Mouse (Mus musculus) urinary bladder, postnatal 10 days (tissue): ENCODE data around the gene Nme3.
A peak's percentile ranks its signal among the peaks of the same experiment; 100 is the strongest.
"Not testable (repeated sequence)": the region's sequence is repeated elsewhere in the genome, so short reads cannot be mapped to it uniquely, and the experiment has no call there.

Experiments
- DNase-seq: peaks from one replicate; pipeline ENCODE4 v3.0.0; 2022; ENCODE audit warnings: low spot score

Gene Nme3

DNA sequence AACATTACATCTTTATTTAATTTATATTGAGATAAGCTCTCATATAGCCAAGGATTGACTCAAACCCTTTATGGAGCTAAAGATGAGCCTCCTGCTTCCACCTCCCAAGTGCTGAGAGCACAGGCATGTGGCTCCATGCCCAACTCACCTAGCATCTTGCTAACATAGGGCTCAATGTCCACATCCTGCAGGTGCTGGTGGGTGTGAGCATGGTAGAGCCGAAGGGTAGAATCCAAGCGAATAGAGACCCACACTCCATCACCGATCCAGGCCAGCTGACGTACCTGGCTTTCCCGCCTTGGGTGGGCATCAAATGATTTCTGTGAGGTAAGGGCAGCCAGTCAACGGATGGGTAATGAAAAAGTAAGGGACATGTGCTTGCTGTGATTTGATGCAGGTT is 3.7 kb downstream of the Nme3 start:
- DNase-seq, result no peak

DNA sequence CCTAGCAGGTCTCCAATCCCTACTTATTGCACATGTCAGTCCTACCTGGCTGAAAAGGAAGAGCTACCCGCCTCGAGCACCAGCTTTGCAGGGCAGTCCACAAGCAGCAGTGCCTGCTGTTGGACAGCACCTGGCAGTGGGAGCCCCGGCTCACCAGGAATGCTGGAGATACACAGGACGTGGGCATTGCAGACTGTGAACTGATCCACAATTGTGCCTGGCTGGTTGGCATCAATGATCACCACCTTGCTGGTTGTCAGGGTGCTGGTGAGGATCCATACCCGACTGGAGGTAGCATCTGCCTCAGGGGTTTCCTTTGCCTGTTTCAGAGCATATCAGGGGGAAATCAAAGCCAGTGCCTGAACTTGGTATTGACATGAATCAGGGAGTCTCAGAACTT is 5.8 kb downstream of the Nme3 start:
- no peak for DNase-seq

DNA sequence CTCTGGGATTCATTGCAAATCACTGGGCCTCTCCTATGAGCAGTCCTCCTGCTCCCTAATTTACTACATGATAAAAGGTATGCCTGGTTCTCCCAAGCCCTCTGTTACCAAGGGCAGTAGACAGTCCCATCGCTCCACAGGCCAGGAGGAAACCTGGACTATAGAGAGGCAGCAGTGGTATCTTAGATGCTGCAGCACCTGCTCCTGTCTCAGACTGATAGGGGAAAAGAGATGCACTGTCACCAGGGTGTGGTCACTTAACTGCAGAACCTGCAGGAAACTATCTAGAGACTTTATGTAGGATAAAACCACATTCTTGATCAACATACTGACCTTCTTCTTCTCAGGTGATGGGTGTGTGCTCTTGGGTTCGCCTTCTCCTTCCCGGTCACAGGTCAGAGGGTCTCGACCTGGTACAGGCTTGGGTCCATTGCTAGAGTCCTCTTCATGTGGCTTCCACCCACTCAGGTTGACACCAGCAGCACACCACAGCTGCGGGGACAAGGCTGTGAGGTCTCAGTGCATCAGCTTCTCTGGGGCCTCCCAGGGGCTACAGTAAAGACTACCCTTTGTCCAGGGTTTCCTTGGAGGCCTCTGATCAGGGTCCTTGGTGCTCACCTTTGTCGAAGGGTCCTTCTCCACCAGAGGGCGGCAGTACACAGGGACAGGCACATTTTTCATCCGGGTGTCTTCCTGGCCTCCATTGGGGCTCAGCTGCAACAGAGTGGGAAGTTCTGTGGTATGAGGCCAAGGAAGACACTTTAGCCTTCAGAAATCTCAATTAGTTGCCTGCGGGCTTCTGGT is 6.6 kb downstream of the Nme3 start:
- no peak for DNase-seq

DNA sequence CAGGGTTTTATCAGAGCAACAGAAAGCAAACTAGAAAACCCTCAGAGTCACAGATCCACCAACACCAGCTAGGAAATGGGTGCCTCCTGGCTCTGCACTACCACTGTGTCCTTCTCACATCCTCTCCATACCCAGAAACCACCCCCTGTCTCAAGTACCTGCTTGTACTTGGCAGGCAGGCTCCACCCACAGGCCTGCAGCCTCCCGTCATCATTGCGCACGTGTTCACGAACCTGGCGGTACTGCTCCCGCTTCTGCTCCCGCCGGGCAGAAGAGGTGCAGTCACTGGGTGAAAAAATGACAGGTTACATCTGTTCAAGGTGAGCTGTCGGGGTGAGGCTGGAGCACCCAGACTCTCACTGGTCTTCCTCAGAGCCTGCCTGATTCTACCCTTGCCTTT is 7.5 kb downstream of the Nme3 start:
- DNase-seq, result no peak

DNA sequence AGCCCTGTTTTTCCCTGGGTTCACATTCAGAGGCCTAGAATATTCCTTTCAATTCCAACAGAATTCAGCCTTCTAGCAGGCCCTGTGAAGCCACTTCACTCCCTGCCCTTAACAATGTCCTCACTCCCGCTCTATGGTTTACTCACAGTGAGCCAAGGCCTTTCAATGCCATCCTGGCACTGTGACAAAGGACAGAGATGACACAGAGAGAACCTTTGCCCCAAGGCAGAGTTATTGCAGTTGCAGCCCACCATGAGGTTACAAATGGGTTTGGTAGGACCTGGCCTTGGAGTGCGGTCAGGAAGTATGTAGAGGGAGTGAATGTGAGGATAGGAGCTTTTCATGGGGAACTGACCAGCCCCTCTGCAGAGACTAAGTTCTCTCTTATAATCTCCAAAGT is 11.3 kb downstream of the Nme3 start:
- DNase-seq, result no peak

DNA sequence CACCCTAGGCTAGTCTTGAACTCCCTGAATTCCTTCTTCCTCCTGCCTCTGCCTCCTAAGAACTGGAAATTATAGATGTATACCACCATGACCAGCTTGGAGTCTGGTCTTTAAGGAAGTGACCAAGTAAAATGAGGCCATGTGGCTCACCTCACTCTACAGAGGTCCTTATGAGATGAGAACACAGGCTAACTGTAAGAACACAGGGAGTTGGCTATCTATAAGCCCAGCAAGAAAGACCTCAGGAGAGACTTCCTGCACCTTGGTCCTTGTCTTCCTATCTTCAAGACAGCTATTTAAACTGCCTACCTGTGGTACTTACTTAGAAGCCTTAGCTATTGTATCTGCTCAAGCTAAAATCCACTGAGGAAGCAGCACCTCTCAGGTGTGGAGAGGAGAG is 17.7 kb downstream of the Nme3 start:
- no peak for DNase-seq

DNA sequence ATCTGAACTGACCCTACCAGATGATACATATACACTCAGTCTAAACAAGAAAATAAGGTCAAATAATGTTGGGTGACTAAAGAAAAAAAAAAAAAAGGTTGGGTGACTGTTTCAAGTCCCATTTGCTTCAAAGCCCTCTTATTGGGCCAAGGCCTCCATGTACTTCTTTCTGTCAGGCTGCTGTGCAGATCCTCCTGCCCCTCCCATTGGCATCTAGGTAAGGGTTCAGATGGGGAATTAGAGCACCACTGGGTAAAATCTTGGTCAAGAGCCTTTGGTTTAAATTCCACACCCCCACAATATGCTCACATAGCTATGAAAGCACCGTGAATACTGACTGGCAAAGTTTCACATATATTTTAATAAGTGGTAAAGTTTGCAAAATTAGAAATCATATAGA is 26.9 kb downstream of the Nme3 start:
- DNase-seq, result no peak

DNA sequence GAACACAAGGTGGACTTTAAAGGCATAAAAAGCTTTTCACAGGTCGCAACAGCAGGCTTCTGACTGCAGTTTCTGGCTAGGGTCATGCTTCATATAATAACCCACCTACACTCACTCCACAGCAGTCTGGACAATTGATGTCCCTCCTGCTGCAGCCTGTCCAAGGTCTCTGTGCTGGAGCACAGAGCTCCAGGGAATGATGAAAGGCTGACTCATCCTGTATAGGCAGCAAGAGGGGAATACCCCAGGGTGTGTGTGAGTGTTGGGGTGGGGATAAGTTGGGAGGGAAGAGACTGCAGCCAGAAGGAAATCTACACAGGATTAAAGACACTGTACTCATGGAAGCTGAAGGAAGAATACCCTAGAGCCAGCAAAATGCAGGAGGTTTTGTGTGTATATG is 33.2 kb downstream of the Nme3 start:
- DNase-seq, result no peak

DNA sequence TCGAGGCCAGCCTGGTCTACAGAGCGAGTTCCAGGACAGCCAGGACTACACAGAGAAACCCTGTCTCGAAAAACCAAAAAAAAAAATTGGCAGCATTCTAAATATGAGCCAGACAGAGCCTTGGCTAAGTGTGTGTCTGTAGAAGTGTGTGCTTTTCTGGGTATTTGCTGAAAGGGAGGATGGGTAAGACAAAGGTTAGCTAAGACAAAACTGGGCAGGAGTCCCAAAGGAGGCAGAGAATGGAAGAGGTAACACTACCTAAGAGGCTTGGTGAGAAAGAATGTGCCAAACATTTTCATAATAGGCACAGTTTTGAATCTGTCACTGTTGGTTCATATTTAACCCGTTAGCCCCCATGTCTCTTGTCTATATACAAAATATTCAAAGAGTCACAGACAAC is 36.1 kb downstream of the Nme3 start:
- DNase-seq, result no peak

DNA sequence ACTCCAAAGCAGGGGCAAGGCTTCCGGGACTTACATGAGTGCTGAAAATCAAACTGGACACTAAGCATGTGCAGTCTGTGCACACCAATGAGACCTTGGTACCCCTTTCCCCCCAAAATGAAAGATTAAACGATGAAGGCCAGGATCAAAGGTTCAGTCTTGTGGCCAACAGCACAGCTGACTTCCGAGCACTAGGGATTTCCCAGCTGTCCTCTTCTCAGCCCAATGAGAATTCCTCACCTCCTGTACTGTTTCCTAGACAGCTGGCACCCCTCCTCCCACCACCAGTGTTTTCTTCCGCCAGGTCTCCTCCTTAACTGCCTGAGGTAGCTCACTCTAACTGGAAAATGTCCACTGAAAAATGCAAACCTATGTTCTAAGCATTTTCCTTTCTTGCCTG is 36.9 kb downstream of the Nme3 start:
- DNase-seq, result no peak

DNA sequence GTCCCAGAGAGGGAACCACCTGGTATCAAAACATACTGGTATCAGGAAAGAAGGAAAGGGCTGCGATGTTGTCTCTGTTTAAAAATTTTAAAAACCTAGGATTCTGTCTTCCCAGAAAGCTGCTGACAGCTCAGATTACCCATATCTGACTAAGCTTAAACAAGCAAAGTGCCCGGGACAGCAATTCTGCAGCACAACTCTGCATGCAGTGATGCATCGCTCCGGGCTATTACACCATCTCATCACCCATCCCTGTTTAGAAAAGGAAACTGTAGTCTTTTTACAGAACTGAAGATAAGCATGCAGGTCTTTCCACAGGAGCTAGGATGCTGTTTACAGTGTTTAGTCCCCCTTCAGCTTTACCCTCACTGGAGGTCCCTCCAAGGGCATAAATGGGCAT is 38.6 kb downstream of the Nme3 start:
- DNase-seq, result no peak

DNA sequence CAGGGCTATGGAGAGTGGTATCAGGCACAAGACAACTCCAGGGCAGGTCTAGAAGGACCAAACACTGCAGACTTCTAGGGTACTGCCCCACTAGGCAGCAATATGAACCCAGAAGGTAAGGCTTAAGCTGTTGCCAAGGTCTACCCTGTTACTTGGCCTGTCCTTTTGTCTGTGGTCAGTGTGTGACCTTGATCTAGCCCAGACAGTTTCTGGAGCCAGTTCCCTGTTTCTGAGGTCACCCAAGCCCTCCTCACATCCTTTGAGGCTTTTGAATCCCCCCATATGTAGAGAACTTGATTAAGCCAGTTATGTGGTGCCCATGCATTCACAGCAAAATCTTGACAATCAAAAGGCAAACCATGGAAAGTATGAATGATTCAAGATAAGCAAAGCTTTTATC is 39.4 kb downstream of the Nme3 start:
- no peak for DNase-seq

DNA sequence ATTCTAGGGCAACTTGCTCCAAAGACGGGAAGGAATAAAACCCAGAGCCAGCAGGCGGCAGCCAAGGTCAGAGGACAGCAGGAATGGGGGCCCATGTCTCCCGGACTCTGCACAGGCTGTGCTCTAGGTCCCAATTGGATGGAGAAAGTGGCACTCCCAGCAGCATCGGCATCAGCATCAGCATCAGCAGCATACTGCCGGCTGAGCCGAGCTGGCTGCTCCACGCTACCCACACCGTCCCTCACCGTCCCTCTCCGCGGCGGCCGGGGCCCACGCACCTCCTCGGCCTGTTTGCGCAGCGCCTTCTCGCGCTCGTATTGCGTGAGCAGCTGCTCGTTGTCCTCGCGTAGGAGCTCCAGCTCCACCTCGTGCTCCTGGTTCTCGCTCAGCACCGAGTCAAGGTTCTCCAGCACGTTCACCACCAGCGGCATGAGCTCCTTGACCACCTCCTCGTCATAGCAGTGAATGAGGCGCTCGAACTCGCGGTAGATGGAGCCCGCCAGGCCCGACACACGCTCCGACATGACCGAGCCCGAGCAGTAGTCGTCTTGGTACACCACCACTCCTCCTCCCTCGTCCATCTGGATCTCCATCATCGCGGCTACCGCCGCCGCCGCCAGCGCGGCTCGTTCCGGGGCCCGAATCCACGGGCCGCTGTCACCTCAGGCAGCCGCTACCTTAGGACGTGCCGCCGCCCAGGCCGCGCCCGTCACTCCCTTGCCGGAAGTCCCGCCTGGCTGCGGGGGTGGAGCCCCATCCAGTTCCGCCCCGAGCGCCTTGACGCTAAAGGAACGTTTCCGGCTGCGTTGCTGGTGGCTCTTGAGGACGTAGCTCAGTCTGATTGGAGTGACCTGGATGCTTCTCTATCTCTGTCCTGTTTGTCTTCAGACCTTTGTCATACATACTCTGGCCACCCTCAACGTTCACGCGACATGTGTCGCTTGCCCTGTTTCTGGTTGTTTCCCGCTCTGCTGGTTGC is 40.2 kb downstream of the Nme3 start, which contains the start of gene Mapk8ip3:
Gene Mapk8ip3 (minus strand): TSS at position 719 of the 979 bp plus-strand sequence.
- DNase-seq, result peak; percentile 82

DNA sequence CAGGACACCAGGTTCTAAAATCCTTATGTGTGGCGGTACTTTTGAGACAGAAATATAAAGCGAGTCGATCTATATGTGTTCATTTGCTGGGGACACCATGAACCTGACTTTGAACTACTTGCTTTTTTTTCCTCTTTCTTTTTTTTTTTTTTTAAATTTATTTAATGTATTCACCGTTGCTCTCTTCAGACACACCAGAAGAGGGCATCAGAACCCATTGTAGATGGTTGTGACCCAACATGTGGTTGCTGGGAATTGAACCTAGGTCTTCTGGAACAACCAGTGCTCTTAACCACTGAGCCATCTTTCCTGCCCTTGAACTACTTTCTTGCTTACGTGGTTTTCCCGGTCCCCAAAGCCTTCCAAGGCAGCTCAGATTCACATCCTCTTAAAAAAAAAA is 41.0 kb downstream of the Nme3 start:
- no peak for DNase-seq

DNA sequence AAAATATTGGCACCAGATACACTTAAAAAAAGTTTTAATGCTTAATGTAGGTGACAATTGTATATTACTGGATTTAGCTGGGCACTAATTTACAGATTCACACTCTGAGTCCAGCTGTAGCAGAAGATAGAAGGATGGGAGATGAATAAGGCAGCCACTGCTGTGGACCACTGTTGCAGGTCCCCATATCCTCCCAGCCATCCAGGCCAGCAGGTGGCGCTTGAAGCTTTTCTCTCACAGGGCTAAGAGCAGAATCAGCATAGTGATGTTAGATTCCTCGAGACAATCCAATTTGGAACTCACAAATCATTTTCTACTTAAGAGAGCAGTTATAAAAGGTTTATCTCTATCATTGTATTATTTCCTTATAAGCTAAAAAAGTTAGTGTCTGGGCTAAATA is 46.2 kb downstream of the Nme3 start:
- not testable (repeated sequence) for DNase-seq

DNA sequence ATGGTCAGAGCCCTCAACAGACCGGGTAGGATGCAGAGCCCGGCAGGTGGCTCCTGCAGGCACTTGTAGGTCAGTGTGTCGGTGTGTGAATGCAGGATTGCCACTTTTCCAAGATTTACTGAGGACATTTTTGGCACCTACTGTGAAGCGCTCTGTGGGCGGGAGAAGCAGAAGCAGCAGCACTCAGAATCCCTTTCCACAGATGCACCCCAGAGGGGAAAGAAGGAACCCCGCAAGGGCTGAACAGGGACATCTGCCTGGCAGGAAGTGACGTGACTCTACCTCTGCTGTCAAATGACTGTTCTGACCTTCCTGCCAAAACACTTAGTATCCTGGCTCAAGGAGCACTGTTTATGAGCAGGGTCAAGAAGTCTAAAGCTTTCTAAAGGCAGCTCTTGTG is 46.7 kb downstream of the Nme3 start:
- no peak for DNase-seq

DNA sequence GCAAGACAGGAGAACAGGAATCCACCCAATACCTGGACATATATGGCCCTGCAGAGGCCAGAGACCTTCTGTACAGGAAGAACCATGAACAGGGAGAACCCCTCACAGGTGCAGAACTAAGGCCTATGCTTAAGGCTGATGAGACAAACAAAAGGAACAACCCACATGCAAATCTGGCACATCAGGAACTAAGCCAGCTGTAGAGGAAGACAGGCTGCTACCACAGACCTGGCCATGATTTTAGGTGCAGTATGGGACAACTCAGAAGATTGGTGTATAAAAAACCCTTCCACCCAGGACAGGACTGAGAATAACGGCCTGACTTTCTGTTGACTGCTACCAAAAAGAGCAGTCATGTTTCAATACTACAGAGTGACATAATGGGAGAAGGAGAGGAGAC is 47.3 kb downstream of the Nme3 start:
- DNase-seq, result not testable (repeated sequence)
